Mouse (Mus musculus): ENCODE data around the gene Kif27. TPM values are rescaled to one million over a fixed set of nuclear protein-coding genes. Genes with fewer than 3 reads are reported as not detected.
"Not testable (repeated sequence)": the region's sequence is repeated elsewhere in the genome, so short reads cannot be mapped to it uniquely, and the experiment has no call there.

The Kif27 gene
- total RNA-seq, 1 experiment from 2014 or later: not detected

DNA sequence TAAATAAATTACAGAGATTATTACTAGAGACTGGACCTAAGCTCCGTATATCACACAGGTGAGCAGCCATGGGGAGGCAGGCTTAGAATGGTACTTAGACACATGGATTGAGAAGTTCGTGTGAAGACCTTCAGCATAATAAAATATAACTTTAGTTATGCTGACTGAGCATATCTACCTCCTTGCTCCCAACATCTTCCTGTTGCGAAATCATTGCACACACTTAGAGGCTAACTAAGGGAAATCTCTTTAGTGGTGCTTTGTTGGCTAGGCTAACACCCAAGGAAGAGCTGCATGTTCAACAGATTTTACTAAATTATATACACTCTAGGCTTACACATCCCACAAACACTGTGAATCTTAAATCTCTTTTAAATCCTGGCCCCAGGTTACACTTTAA, 7.5 kb upstream of the Kif27 start:
- ATAC-seq (replicated peaks; ENCODE audit: low read depth, poor library complexity, severe bottlenecking): peak; percentile 62; the same call in 1 of the 2 replicates

DNA sequence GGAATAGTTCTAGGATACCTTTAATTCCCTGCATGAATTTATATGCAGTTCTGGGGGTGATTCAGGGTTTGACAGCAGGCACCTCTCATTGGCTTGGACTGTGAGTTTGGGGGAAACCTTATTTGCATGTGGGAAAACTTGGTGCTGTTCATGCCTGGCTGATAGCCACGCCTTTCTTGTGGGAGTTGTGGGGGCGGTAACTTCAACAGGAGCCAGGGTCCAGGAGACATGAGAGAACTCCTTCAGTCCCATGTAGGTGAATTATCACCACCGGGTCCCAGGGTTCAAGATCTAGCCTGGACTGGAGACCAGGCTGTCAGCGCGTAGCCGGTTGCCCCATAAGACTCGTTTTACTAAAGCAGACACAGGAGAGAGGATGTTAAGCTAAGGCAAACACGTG, 6.3 kb upstream of the Kif27 start:
- ATAC-seq (replicated peaks; ENCODE audit: low read depth, poor library complexity, severe bottlenecking): not testable (repeated sequence)

DNA sequence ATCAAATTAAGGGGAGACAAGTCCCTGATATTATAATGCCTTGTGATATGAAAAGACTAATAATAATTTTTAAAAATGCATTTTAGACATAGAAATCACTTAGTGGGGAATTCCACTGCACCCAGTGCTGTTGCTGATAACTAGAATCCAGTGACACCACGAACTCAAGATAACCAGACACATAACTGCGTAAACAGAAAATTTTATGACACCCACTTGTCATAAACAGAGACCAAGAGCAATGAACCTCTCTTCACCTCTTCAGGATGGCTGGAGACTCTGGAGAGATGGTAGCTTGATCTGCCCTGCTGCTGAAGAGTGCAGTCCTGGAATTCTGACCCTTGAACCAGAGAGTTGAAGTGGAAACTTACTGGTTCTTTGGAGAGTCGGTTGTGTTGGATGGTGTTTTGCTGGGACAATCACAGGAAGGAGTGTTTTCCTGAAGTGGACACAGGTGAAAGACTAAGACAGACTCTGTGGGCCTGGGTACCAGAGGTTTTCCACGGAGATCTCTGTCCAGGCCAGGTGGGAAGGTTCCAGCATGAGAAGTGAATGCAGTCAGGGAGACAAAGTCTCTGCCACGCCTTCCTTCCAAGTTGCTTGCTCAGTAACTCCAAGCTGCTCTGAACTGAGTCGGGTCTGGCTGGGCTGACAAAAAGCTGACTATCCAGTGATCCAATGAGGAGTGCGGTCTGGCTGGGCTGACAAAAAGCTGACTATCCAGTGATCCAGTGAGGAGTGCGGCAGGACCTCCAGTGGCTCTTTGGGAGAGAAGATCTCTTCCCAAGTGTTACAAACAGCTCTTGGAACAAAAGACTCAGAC, 5.6 kb upstream of the Kif27 start:
- ATAC-seq (replicated peaks; ENCODE audit: low read depth, poor library complexity, severe bottlenecking): no peak

DNA sequence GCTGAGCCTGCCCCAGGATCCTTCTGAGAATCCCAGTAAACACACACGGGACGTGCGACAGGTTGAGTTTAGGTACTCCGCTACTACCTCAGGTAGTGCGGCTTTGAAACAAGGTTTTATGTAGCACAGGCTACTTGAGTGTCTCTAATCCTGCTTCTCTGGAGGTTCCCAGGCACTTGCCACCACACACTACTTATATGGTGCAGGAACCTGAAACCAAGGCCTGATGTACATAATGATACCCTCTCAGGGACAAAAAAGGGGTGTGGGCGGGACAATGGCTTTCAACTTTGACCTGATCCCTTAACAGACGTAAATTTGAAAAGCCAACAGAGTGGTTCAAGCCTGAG, 357 bp upstream of the Kif27 start:
- peak; percentile 45 for ATAC-seq (replicated peaks; ENCODE audit: low read depth, poor library complexity, severe bottlenecking)

DNA sequence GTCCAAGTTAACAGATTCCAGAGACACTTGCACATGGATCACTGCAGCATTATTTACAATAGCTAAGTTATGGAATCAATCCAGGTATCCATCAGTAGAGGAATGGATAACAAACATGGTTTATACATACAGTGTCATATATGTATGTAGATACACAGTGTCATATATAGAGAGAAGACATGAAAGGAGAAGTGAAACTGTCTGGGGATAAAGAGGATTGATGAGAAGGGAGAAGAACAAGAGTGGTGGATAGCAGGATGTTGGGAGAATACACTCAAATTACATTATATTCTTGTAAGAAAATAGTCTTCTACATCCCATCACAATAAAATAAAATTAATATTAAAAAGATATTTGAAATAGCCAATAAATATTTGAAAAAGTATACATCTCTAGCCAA, 5.9 kb downstream of the Kif27 start:
- no peak for ATAC-seq (replicated peaks; ENCODE audit: low read depth, poor library complexity, severe bottlenecking)

DNA sequence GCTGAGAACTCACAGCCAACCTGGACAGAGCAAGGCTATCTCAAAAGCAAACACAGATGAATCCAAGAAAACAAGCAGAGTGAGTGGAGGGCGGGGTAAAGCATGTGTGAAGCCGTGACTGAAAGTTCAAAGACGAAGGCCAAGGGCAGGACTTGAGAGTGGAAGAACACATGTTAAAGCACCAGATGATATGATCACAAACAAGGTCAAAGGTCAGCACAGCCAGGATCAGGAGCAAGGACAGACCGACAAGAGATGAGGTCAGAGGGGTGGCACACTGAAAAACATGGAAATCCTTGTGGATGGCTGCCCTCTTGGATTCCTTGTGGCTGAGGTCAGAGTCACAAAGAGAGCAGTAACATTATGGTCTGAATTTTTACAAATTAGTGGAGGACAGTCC, 8.3 kb downstream of the Kif27 start:
- no peak for ATAC-seq (replicated peaks; ENCODE audit: low read depth, poor library complexity, severe bottlenecking)

DNA sequence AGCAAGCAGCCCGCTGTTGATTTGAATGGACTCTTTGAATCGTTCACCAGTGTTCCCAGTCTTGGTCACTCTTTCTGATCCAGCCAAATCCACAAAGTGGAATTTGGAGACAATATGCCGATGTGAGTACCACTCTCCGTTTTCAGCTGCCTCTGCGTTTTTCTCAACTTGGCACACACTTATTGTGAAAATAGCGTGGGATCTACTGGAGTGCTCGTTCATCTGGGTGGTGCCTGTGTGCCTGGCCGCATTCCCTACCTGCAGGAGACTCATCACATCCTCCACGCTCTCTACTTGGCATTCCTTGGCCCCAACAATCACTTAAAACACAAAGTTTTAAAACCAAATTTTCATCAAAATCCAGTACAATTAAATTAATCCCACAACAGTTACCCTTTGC, 14.4 kb downstream of the Kif27 start:
- ATAC-seq (replicated peaks; ENCODE audit: low read depth, poor library complexity, severe bottlenecking): no peak

DNA sequence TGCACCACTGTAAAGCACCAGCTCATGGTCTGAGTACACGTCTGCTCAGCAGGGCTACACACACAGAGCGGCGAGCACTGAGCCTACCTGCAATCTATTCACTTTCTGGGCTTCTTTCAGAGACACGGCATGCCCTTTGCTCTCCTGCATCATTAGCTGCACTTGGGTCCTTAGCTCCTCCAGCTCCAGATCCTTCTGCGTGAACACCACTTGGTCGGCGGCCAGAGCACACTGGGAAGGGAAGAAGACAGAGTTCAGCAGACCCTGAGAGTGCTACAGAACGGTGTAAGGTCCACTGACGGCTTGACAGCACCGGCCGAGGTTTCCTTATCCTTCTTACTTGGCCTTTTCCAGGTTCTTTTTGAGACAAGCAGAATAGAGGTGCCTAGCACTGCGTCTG, 21.5 kb downstream of the Kif27 start:
- no peak for ATAC-seq (replicated peaks; ENCODE audit: low read depth, poor library complexity, severe bottlenecking)

DNA sequence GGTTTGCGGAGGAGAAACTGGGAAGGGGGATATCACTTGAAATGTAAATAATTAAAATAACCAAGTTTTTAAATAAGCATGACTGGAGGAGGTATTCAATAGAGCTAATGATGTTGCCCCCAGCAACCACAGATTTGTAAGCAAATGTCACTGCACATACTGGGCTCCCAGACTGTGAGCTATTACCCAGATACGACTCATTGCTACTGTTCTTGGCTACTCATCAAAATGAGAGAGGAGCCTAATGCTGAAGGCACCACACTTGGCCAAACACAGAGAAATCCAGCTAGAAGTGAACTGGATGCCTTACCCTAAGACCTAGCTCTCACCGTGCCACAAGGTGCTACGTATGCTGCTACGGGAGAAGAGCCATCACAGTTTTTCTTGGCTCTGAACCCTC, 24.8 kb downstream of the Kif27 start:
- no peak for ATAC-seq (replicated peaks; ENCODE audit: low read depth, poor library complexity, severe bottlenecking)

DNA sequence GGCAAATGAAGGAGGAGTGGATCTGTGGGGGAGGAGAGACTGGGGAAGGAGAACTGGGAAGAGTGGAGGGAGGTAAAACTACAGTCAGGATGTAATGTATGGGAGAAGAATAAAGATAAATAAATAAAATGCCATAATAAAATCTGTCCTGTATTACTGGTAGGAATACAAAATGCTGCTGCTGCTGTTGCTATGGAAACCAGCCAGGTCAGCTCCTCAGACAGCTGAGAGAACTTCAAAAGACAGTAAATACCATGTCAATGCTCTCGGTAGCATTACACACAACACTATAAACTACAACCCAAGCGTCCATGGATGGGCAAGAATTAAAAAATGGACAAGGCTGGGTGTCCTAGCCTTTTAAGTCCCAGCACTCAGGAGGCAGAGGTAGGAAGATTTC, 41.2 kb downstream of the Kif27 start:
- no peak for ATAC-seq (replicated peaks; ENCODE audit: low read depth, poor library complexity, severe bottlenecking)

DNA sequence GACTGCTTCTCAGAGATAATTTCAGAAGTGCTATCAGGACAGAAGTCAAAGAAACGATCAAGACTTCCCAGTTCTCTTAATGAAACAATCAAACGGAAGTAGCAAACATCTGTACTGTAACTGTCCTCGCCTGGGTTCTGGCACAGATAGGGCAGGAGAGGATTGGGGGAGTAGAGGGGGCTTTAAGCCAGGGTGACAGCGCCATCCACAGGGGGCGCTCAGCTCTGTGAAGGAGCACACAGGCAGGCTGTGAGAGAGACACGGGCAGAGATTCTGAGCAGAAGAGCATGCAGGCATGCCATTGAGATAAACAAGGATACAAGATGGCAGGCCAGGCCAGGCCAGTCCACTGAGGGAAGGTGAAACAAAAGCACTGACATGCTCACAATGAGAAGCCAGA, 43.9 kb downstream of the Kif27 start:
- no peak; the same call in 1 of the 2 replicates for ATAC-seq (replicated peaks; ENCODE audit: low read depth, poor library complexity, severe bottlenecking)

DNA sequence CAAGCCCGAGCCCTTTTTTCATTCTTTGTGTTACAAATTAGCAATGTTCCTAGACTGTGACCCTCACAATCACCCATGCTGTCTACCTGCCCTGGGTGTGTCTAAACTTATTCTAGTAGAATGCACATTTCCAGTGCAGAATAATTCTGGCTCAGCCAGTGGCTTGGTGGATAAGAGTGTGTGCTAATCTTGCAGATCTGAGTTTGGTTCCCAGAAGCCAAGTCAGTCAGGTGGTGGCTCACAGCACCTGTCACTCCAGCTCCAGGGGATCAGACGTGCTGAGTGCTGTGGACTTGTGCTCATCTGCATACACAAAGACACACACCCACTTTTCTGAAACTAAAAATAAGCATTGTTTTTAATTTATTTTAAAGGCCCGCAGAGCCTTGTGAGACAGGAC, 45.2 kb downstream of the Kif27 start:
- ATAC-seq (replicated peaks; ENCODE audit: low read depth, poor library complexity, severe bottlenecking): no peak

DNA sequence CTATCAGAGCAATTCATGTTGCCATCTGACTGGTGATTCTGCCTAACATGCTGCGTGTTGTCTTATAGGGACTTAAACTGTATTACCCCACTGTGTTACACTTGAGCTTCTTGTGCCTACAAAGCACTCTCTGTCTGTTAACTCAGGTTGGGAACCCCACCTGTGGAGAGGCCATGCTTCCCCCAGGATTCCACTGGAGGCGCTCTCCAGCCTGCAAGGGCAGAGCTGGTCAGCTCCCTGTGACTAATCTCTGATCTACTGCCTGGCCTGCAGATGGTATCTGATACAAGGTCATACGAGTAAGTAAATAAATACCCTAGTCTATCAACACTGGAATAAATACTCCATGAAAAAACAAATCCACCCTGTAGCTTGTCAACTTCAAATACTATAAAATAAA, 47.6 kb downstream of the Kif27 start:
- ATAC-seq (replicated peaks; ENCODE audit: low read depth, poor library complexity, severe bottlenecking): no peak

DNA sequence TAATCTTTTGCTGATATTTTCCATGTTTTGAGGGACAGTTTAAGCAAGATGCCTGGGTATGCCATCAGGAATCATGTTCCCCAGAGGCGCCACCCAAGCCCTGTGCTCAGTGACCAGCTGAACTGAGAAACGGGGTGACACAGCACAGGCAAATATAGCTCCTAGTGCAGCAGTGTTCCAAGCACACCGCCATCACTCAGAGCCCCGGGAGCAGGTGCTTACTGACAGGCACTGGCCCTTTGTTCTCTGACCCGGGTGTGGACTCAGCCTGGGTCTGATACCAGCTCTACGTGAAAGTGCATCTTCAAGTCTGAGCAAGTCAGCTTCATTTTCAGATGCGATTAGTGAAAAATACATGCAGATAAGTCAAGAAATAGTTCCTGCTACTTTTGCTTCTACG, 49.4 kb downstream of the Kif27 start:
- no peak for ATAC-seq (replicated peaks; ENCODE audit: low read depth, poor library complexity, severe bottlenecking)

DNA sequence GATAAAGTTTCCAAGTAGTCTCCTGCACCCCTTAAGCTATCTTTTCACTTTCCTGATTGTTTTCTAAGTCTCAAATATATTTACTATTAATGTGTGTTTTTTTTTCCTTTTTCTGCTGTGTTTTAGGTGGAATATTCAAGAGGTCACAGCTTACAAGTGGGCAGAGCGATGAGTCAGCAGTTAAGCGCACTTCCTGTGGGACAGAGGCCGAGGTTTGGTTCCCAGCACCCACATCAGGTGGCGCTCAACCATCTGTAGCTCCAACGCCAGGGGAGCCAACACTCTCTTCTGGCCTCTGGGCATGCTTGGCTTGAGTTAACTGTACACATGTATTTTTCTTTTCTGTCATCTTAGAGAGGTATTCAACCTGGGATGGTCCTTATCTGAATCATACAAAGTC, 51.5 kb downstream of the Kif27 start:
- ATAC-seq (replicated peaks; ENCODE audit: low read depth, poor library complexity, severe bottlenecking): no peak

DNA sequence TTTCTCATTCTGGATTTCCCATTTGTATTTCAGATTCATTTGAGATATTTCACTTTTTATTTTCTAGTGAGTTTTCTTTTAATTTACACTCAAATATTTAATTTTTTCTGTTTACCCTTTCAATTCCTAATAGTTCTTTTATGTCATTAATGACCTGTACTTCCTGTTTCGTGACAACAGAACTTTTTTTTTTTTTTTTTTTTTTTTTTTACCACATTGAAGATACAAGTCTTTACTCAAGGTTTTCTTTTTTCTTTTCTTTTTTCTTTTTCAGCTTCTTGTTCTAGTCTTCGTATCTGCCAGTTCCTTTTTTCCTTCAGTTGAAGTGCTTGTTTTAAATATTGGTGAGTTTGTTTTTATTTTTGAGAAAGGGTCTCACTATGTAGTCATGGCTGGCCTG, 53.7 kb downstream of the Kif27 start:
- ATAC-seq (replicated peaks; ENCODE audit: low read depth, poor library complexity, severe bottlenecking): no peak

DNA sequence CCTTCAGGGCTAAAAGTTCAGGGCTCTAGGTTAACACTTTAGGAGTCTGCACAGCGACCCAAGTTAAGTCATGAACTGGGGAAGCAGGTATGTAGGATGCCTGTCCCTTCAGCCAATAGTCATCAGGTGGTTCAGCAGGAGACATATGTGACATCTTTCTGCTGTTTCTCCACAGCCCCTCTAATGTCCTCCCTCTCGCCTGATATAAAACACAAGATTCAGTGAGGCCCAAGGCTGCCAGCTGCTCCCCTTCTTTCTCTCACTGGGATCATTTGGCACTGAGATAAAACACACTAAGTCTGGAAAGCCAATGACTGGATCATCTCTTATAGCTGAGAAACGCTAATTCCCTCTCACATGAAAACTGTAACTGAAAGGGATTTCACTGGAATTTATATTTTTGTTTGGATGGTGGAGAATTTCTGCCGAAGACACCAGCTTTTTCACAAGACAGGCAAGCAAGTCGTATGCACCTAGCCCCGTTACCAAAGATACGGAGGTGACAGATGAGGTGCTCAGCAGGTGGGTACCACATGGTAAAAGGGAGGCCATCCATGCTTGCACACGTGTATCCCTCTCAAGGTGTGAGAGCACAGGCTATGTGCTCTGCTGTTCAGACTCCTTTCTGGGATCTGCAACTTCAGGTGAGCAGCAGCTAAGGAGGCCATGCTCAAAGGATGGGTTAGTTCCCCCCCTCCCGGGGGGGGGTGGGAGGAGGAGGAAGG, 56.3 kb downstream of the Kif27 start:
- ATAC-seq (replicated peaks; ENCODE audit: low read depth, poor library complexity, severe bottlenecking): no peak

DNA sequence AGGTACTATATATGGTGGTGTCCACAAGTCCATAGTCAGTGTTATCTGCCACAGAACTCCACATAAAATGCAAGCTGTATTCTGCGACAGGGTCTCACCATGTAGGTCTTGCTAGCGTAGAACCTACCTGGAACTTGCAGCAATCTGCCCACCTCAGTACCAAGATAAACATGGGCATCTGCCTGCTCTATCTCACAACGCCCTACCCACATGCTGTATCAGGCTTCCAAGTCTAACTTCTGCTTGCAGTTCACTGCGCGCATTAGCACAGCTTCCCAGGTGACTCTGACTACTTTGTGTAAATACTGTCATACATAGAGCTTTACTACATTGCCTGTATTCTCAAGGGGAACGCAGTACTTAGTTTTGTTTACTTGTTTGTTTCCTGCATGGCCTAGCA, 57.0 kb downstream of the Kif27 start:
- no peak for ATAC-seq (replicated peaks; ENCODE audit: low read depth, poor library complexity, severe bottlenecking)

DNA sequence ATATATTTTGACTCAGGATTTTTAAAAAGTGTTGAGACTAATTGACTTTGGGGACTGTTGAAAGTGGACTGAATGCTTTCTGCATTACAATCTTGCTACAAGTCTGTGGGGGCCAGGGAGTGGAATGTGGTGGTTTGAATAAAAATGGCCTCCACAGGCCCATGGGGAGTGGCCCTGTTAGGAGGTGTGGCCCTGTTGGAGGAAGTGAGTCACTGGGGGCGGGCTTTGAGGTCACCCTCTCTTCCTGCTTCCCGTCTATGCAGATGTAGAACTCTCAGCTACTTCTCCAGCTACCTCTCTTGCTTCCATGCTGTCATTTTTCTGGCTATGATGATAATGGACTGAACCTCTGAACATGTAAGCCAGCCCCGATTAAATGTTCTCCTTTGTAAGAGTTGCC, 60.2 kb downstream of the Kif27 start:
- ATAC-seq (replicated peaks; ENCODE audit: low read depth, poor library complexity, severe bottlenecking): no peak

DNA sequence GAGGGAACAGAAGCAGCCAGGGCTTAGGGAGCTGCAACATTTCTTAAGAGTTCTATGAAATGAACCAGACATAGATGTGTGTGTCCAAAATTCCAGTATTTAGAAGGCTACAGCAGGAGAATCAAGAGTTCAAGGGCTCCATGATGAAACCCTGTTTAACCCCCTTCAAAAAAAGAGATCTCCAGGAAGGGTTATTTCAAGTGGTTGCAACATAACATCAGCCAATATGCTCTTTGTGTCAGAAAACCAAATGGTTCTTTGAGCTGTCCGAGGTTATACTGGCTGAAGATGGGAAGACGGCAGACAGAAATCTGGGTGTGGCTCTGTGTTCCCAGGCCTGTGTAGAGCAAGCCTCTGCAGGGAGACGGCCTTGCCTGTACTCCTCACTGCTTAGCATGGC, 63.3 kb downstream of the Kif27 start:
- no peak for ATAC-seq (replicated peaks; ENCODE audit: low read depth, poor library complexity, severe bottlenecking)

DNA sequence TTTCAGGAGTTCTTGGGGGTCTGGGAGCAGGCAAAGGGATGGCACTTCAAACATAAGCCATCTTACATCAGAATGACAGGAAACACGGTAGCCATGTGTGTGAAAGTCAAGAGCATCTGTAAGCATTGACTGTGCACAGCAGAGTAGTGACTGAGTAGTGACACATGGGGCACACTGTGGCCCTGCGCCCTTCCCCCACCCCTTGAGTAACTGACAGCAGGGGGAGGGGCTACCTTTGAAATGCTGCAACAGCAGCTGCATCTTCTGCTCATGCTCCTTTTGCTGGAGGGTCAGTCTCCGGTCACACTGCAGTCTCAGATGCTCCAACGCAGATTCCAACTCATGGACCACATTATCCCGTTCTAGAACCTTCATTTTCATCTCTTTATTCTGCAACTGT, 66.1 kb downstream of the Kif27 start:
- no peak for ATAC-seq (replicated peaks; ENCODE audit: low read depth, poor library complexity, severe bottlenecking)

DNA sequence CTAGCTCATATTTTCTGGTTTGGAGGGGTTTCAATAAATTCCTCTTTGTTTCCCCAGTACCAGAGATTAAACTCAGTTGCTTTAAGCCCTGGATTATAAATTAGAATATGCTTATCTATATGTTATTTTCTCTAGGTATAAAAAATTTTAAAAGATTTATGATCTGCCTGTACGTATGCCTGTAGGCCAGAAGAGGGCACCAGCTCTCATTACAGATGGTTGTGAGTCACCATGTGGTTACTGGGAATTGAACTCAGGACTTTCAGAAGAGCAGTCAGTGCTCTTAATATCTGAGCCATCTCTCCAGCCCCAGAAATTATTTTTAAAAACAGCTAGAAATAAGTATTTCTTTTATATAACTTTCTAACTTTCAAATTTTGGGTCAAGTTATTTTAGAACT, 69.6 kb downstream of the Kif27 start:
- no peak for ATAC-seq (replicated peaks; ENCODE audit: low read depth, poor library complexity, severe bottlenecking)
